Mouse (Mus musculus) megakaryocyte, embryonic 14.5 days (primary cell): ENCODE measurements around the gene Gm10053.

ENCODE experiments used
- FLI1 ChIP-seq: IDR thresholded peaks from 2 replicates; pipeline ENCODE4 v1.6.1; 2012; ENCODE audit warnings: low read length, inconsistent platforms, mixed read lengths
- GATA1 ChIP-seq: IDR thresholded peaks from 3 replicates; pipeline ENCODE4 v1.6.1; 2012; ENCODE audit warnings: mixed read lengths, low read length, inconsistent platforms, borderline replicate concordance

GRCm38 (mm10) chr19:24896536-24896935, 21.1 kb downstream of the Gm10053 start:
- TF ChIP-seq GATA1 (no peak), FLI1 (no peak)
